Mouse (Mus musculus) erythroblast, embryonic 14.5 days (primary cell): ENCODE results near the gene Zfhx3.

Experiments used
- GATA1 ChIP-seq: IDR thresholded peaks from 2 replicates; pipeline ENCODE4 v1.6.1; 2012; ENCODE audit warnings: low read length, inconsistent platforms, mixed read lengths
- TAL1 ChIP-seq: IDR thresholded peaks from 3 replicates; pipeline ENCODE4 v1.6.1; 2012; ENCODE audit warnings: low read length, inconsistent platforms, mixed read lengths

- TF ChIP-seq GATA1: no peak
- no peak for TF ChIP-seq TAL1
Observed at GRCm38 (mm10) chr8:108886599-108887255, 944.3 kb downstream of the Zfhx3 start.
